Mouse (Mus musculus): ENCODE measurements around the gene Hdhd3.
"Not testable (repeated sequence)": the region's sequence is repeated elsewhere in the genome, so short reads cannot be mapped to it uniquely, and the experiment has no call there.

The Hdhd3 gene

DNA sequence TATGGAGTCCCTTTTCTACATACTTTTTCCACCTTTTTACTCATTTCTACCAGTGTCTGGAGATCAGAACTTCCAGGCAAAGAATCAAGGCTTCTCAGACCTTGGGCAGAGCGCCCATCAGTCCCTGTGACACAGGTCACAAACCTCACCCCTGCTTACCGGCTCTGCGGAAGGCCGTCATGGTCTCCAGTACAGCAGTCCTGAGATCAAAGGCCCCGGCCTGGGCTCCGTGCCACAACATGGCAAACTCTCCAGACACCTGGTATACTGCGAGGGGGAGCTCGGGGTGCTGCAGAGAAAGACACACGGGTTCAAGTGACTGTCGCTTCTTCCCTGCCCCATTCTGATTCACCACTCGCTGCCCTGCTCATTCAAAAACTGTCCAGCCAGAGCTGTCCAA lies 6.7 kb upstream of the Hdhd3 start:
- no peak for DNase-seq (ENCODE audit: low read depth, low spot score)

GRCm38 (mm10) chr4:62508839-62509238 lies 5.6 kb upstream of the Hdhd3 start:
- no peak for DNase-seq (ENCODE audit: low read depth, low spot score)

DNA sequence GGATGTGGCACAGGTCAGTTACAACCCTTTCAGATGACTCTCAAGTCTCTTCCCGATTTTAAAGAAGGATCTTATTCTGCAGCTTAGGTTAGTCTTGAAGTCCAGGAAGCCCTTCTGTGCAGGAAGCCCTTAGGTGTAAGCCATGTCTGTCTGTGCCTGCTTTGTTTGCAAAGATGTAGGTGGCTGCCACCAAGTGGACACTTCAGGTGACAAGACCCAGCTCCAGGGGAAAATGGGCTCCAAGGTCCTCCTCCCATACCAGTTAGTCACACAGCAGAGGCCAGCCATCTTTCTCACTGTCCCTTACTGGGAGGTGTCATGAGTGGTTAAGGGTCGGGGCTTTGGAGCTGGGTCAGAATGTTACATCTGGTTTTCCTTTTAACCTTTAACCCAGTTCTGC lies 3.5 kb upstream of the Hdhd3 start:
- DNase-seq (ENCODE audit: low read depth, low spot score), result peak; percentile 47

GRCm38 (mm10) chr4:62505991-62506390 lies 2.7 kb upstream of the Hdhd3 start:
- DNase-seq (ENCODE audit: low read depth, low spot score), result no peak

- no peak for DNase-seq (ENCODE audit: low read depth, low spot score)
Measured at GRCm38 (mm10) chr4:62502969-62503368, 298 bp downstream of the Hdhd3 start.

GRCm38 (mm10) chr4:62501964-62502732 lies 1.1 kb downstream of the Hdhd3 start:
- DNase-seq (ENCODE audit: low read depth, low spot score), result peak; percentile 96

- DNase-seq (ENCODE audit: low read depth, low spot score), result no peak
Measured at GRCm38 (mm10) chr4:62501534-62501933, 1.7 kb downstream of the Hdhd3 start.

DNA sequence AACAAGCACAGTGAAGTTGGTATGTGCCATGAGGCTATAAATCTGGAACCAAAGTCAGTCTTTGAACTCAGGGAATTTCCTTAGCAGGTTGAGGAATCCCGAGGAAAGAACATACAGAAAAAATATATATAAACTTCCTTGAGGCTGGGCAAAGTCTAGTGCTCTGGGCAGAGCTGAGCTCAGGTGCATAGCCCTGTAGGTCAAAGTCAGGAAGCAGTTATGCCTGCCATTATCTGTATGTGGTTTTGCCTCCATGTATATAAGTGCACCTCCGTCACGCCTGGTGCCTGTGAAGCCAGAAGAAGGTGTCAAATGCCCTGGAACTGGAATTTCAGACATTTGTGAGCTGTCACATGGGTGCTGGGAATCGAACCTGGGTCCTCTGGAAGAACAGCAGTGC lies 2.5 kb downstream of the Hdhd3 start:
- no peak for DNase-seq (ENCODE audit: low read depth, low spot score)

DNA sequence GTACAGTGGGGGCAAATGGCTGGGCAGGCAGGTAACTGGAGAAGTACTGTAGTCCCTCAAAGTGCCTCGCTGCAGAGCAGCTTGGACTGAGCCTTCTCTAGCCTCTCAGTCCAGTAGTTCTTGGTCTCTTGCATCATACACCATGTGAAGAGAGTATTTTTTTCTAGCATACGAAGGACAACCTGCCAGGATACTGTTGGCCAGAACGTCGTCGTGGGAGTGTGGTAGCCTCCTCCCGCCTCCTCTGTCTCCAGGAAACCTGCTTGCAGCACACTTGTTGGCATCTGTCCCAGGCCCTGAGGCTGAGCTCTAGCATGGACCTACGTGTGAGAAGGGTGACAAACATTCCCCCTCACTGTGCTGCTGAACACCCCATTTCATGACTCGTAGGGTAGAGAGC lies 6.5 kb downstream of the Hdhd3 start:
- DNase-seq (ENCODE audit: low read depth, low spot score), result no peak

GRCm38 (mm10) chr4:62495946-62496345 lies 7.3 kb downstream of the Hdhd3 start:
- DNase-seq (ENCODE audit: low read depth, low spot score), result no peak

- no peak for DNase-seq (ENCODE audit: low read depth, low spot score)
Measured at GRCm38 (mm10) chr4:62494230-62494629, 9.0 kb downstream of the Hdhd3 start.

DNA sequence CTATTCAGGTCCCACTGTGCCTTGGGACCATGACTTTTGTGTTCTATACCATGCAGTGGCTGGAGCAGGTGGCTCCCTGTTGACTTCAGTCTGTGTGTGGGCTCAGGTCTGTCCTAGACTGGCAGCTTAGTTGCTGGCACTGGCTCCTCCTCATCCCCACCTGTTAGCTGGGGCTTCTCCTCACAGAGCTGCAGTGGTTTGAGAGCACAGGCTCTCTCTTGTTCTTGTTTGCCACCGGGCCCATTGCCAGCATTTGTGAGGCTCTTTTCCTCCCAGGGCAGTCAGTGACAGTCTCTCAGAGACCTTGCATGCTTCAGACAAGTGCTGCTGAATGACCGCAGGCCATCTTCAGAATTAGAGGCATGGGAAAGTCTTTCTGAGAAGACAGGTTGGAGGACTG lies 10.6 kb downstream of the Hdhd3 start:
- DNase-seq (ENCODE audit: low read depth, low spot score), result no peak

DNA sequence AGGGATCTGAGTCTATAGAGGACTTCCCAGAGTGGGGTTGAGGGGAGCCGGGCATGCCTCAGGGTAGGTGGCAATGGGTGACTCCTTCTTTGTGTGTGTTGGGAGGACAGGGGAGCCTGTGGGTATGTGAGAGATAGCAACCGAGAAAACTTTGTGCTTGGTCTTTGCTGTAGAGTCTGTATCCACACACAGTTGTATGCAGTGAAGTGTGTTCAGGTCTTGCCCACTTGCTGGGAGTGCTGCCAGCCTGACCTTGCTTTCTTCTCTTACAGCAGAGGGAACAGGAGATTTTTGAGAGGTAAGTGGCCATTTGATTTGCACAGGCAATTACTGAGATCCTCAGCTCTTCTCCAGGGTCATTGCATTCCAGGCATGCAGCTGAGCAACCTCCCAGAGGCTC lies 15.4 kb downstream of the Hdhd3 start:
- no peak for DNase-seq (ENCODE audit: low read depth, low spot score)

- no peak for DNase-seq (ENCODE audit: low read depth, low spot score)
Measured at GRCm38 (mm10) chr4:62487172-62487571, 16.1 kb downstream of the Hdhd3 start.

GRCm38 (mm10) chr4:62486162-62486696 lies 17.0 kb downstream of the Hdhd3 start:
- DNase-seq (ENCODE audit: low read depth, low spot score), result no peak

DNA sequence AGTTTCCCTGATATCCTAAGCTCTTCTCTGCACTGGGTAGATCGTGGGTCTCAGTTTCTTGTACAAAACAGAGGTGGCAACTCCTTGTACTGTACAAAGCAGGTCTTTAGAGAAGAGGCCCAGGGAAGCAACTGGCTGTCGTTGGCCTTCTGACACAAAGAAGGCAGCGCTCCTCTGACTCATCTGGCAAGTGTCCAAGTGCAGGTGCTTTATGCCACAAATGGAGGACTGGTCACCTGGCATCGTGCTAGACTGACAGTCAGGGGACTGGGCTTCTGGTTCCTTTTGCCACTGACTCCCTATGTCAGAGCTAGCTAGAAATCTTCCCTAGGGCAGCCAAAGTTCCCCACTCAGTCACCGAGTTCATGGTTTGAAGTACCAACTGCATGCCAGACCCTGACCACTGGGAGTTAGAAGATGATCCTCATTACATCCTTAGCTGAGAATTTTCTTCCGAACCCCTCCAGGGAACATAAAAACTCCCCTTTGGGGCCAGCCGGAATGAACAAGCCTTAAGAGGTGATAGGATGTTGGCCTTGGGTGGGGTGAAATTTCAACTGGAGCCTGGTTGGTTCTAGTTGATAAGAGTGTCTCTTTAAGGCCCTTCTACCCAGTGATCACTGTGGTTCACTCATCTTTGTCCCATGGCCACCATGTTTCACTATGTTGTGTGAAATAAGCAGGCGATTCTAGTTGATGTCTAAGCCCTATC lies 17.7 kb downstream of the Hdhd3 start:
- DNase-seq (ENCODE audit: low read depth, low spot score), result no peak

DNA sequence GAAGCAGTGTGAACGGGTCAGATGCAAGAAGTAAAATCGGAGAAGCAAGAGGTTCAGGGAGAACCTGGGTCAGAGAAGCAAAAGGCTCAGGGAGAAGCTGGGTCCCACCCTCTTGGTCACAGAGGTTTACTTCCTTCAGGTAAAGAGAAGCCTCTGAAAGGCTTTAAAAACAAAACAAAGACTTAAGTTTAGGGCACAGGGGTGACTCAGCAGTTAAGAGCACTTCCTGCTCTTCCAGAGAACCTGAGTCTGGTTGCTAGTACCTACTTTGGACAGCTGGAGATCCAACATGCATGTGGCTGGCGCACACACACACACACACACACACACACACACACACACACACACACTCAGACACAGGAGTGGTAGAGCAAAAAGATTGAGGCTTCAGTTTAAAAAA lies 18.3 kb downstream of the Hdhd3 start:
- no peak for DNase-seq (ENCODE audit: low read depth, low spot score)

DNA sequence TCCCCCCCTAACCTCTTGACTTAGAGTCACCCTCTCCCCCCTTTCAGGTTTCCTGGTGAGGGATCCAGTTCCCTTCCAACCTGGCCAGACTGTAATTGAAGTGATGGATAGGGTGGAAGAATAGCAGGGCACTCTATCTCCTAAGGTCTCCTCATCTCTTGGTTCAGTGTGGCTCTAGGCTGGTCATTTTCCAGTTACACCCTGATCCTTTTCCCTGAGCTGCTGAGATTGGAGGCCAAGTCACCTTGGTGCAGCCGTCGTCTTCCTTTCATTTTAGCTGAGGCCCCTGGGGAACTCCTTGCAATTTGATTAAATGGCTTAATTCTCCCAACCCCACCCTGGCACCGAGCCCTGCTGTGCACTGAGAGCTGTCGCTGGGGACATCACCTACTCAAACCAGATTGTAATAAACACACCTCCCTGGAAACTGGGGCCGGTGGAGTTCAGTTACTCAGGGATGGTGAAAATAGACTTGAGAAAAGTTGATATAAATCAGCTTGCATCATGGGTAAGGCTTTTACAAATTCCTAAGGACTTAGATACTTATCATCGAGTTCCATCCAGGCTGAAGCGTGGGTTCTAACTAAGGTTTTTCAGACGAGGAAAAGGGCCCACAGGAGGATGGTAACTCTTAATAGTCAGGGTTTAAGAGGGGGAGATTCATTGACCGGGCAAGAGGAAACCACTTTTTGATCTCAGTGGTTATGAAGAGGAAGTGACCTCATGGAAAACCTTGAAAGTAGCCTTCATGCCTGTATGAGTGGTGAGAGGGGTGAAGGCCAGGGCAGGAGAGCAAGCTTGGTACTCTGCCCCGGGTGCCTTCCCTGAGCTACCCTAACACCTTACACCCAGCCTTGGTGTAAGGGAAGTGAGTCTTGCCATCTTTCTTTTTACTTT lies 22.3 kb downstream of the Hdhd3 start:
- no peak for DNase-seq (ENCODE audit: low read depth, low spot score)

DNA sequence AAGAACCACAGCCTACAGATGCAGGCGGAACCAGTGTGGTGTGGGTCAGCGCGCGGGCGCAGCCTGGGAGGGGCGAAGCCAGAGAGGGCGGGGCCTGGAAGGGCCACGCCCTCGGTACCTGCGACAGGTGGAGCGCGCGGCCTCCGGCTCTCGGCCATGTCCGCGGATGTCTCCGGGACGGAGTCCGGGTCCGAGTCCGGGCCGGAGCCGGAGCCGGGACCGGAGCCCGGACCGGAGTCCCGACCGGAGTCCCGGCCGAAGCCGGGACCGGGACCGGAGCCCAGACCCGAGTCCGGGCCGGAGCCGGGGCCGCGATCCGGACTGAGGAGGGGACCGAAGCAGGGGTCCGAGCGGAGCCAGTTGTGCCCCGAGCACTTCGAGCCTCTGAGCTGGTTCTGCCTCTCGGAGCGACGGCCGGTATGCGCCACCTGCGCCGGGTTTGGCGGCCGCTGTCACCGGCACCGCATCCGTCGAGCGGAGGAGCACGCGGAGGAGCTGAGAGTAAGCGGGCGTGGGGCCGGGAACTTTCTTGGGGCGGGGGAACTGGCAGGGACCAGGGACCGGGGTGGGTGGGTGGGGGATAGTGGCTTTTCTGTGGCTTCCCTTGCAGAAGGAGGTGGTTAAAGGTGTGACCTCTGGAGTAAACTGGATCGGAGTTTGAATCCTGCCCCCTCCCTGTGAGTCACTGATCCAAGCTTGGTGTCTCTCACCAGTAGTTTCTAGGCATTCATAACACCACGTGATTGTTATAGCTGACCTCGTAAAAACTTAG lies 23.1 kb downstream of the Hdhd3 start, which contains the start of gene Bspry:
Gene Bspry, plus strand, starts transcription at position 117 of the 772 bp plus-strand sequence.
- peak; percentile 77 for DNase-seq (ENCODE audit: low read depth, low spot score)

- DNase-seq (ENCODE audit: low read depth, low spot score), result not testable (repeated sequence)
Measured at GRCm38 (mm10) chr4:62479593-62479936, 23.7 kb downstream of the Hdhd3 start.
